In the genomic region with DNA sequence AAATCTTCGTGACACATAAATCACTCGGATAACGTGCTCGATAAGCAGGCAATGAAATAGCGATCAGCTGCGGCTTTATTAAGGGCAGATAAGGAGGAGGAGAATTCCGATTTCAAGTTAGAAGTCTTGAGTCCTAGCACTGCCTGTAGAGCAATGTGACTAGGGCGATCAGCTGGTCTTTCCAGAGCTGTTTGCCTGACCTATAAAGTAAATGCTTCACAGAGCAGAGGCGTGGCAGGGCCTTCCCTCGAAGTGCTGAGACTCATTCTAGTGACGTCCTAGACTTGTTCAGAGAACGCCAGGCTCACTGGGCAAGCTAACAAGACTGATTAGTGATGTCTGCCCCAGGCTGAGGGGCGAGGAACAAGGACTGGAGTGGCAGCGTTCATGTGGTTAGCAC, we compare ENCODE assay signal across 20 mouse cellular contexts. TPM values are rescaled to one million over a fixed set of nuclear protein-coding genes. Genes with fewer than 3 reads are reported as not detected.
DNase-seq lines count a peak whose midpoint lies in the region; ATAC-seq and TF ChIP-seq lines count a peak whose summit lies in the region.
"Had no signal": no experiment of that assay in that cellular context is flagged by ENCODE, and none has a peak within 500 bp of the region (broad histone marks: within the 10 kb centered on the region; RNA-seq: fewer than 3 reads in every experiment).

No protein-coding gene starts in this region.

- 85% methylated on average over 14 of the region's 14 CpGs for WGBS in lung, postnatal 0 days
- 50% methylated on average over 14 of the region's 14 CpGs for WGBS in intestine, postnatal 0 days

- no peaks in the 10 kb centered on the region for H3K4me1 ChIP-seq in lung, postnatal 0 days (ENCODE audit: insufficient read depth, low read depth, low read length)
- H3K4me1 ChIP-seq in intestine, postnatal 0 days (replicated peaks; ENCODE audit: control insufficient read depth, insufficient read depth, low read length) = no peaks in the 10 kb centered on the region
- H3K4me1 ChIP-seq: embryonic facial prominence, embryonic 12.5 days; forebrain, embryonic 12.5 days; hindbrain, embryonic 10.5 days had no signal

- no peak overlapping the region for H3K9ac ChIP-seq in lung, postnatal 0 days (replicated peaks; ENCODE audit: low read depth)
- H3K9ac ChIP-seq in intestine, postnatal 0 days (ENCODE audit: low read depth, low read length) = no peak overlapping the region
- H3K9ac ChIP-seq: embryonic facial prominence, embryonic 12.5 days; forebrain, embryonic 12.5 days; heart, embryonic 15.5 days; hindbrain, embryonic 14.5 days had no signal

- TF ChIP-seq CTCF in lung, postnatal 0 days (IDR thresholded peaks at IDR 0.05) = no peak
- TF ChIP-seq CTCF in intestine, postnatal 0 days (IDR thresholded peaks at IDR 0.05; ENCODE audit: low read depth) = no peak

- no peaks in the 10 kb centered on the region for H3K27me3 ChIP-seq in lung, postnatal 0 days (replicated peaks; ENCODE audit: insufficient read depth, low read length)
- H3K27me3 ChIP-seq in intestine, postnatal 0 days (replicated peaks; ENCODE audit: control insufficient read depth, insufficient read depth, low read length) = no peaks in the 10 kb centered on the region
- H3K27me3 ChIP-seq: embryonic facial prominence, embryonic 12.5 days; forebrain, embryonic 12.5 days; heart, embryonic 15.5 days had no signal

- TF ChIP-seq EP300 in lung, postnatal 0 days (IDR thresholded peaks at IDR 0.05) = no peak

- H3K27ac ChIP-seq in lung, postnatal 0 days (ENCODE audit: low read length) = no peak overlapping the region
- H3K27ac ChIP-seq in intestine, postnatal 0 days (ENCODE audit: low read depth, low read length) = no peak overlapping the region
- H3K27ac ChIP-seq: embryonic facial prominence, embryonic 12.5 days; forebrain, embryonic 12.5 days; heart, adult 2 months; heart, embryonic 15.5 days; hindbrain, embryonic 10.5 days; hindbrain, embryonic 14.5 days had no signal

- H3K4me3 ChIP-seq in lung, postnatal 0 days (ENCODE audit: low read depth, low read length) = no peak overlapping the region
- no peak overlapping the region for H3K4me3 ChIP-seq in intestine, postnatal 0 days (ENCODE audit: low read depth, low read length)
- H3K4me3 ChIP-seq: embryonic facial prominence, embryonic 12.5 days; forebrain, embryonic 12.5 days; heart, adult 2 months; heart, embryonic 15.5 days; hindbrain, embryonic 10.5 days had no signal

- ATAC-seq in lung, postnatal 0 days = peak; percentile 44; the same call in 1 of the 2 replicates
- ATAC-seq in intestine, postnatal 0 days = peak; percentile 60
- ATAC-seq: forebrain, embryonic 16.5 days had no signal

- peak; percentile 17 for DNase-seq in lung, postnatal 0 days (ENCODE audit: low spot score)
- no peak for DNase-seq in lung, postnatal 25 days (ENCODE audit: low spot score)
- peak; percentile 3 to 10 for DNase-seq in urinary bladder, postnatal 36 days (ENCODE audit: low spot score in 2 of 2)
- DNase-seq in urinary bladder, adult 2 months (ENCODE audit: low spot score) = no peak
- DNase-seq in layer of hippocampus, postnatal 36 days = no peak
- DNase-seq in spleen, adult 18-20 months = no peak
- DNase-seq: adrenal gland, postnatal 10 days; cerebellum, adult 11 months; cerebellum, adult 8-10 months; cerebellum, postnatal 14 days; gastrocnemius, postnatal 10 days; heart, adult 2 months had no signal

- peaks cover 15% of the 10 kb centered on the region; the same call in 1 of the 2 replicates for H3K36me3 ChIP-seq in lung, postnatal 0 days (ENCODE audit: insufficient read depth, low read length)
- H3K36me3 ChIP-seq in intestine, postnatal 0 days (ENCODE audit: control insufficient read depth, insufficient read depth) = peaks cover 30% of the 10 kb centered on the region; the same call in 1 of the 2 replicates

- no peaks in the 10 kb centered on the region for H3K9me3 ChIP-seq in lung, postnatal 0 days (ENCODE audit: low read length)
- H3K9me3 ChIP-seq in intestine, postnatal 0 days (ENCODE audit: control insufficient read depth) = no peaks in the 10 kb centered on the region
- H3K9me3 ChIP-seq: embryonic facial prominence, embryonic 12.5 days; forebrain, embryonic 12.5 days; heart, embryonic 15.5 days; hindbrain, embryonic 10.5 days had no signal

- H3K4me2 ChIP-seq in lung, postnatal 0 days (replicated peaks; ENCODE audit: low read depth, low read length) = no peak overlapping the region
- H3K4me2 ChIP-seq in intestine, postnatal 0 days (replicated peaks; ENCODE audit: low read depth) = no peak overlapping the region
- H3K4me2 ChIP-seq: embryonic facial prominence, embryonic 12.5 days; forebrain, embryonic 12.5 days; heart, embryonic 11.5 days; heart, embryonic 15.5 days; hindbrain, embryonic 14.5 days had no signal

RNA-seq across cellular contexts. Expression of a gene that starts 22.8 kb away (rescaled TPM):
- 65.3 and 66.6 TPM in 2 replicates for polyA plus RNA-seq in lung, postnatal 0 days (2015; fragmentation: Nextera tagmentation; extraction: Ambion mirVana)
- polyA plus RNA-seq in urinary bladder, adult 2 months (2012; rRNA removed) = 74.7 and 76.4 TPM in 2 replicates
- 30.2 and 37.5 TPM in 2 replicates for polyA plus RNA-seq in intestine, postnatal 0 days (2015; fragmentation: Nextera tagmentation; extraction: Ambion mirVana)
- 10 to 100 TPM; 67.6 to 71.4 TPM for total RNA-seq in layer of hippocampus, postnatal 36 days (2021)

RNA-seq across cellular contexts. Expression of a gene that starts 35.8 kb away (rescaled TPM):
- 5.2 and 6.2 TPM in 2 replicates for polyA plus RNA-seq in lung, postnatal 0 days (2015; fragmentation: Nextera tagmentation; extraction: Ambion mirVana)
- polyA plus RNA-seq in urinary bladder, adult 2 months (2012; rRNA removed) = 11.9 and 12.9 TPM in 2 replicates
- polyA plus RNA-seq in intestine, postnatal 0 days (2015; fragmentation: Nextera tagmentation; extraction: Ambion mirVana) = 4.2 TPM in 2 replicates
- 10 to 100 TPM; 10.5 to 11.7 TPM for total RNA-seq in layer of hippocampus, postnatal 36 days (2021)

Comparison
In these comparisons a context has a peak if more than half of its experiments do, and no peak if none do; other contexts are left out.
1. DNase-seq: peak in lung, postnatal 0 days (single experiment) and urinary bladder, postnatal 36 days (2 of 2); none in lung, postnatal 25 days (single experiment), urinary bladder, adult 2 months (single experiment), layer of hippocampus, postnatal 36 days (0 of 2) and spleen, adult 18-20 months (0 of 2).